Mouse (Mus musculus) spleen, adult 18-20 months (tissue): ENCODE results near the gene Clcn1.

Source experiments
- DNase-seq, 2 experiments: peaks; one replicate each; pipeline ENCODE4 v3.0.0; 2022; ENCODE audit warnings: mixed read lengths in 2 of 2

Gene Clcn1

GRCm38 (mm10) chr6:42309816-42310378 lies 23.4 kb downstream of the Clcn1 start:
- DNase-seq = no peak

- no peak for DNase-seq
Observed at GRCm38 (mm10) chr6:42310427-42311053, 24.1 kb downstream of the Clcn1 start.

GRCm38 (mm10) chr6:42318293-42318692 lies 31.8 kb downstream of the Clcn1 start:
- DNase-seq = no peak

GRCm38 (mm10) chr6:42323371-42324066 lies 37.0 kb downstream of the Clcn1 start:
- no peak for DNase-seq

- DNase-seq = peak in 1 of 2 experiments; percentile 10
Observed at GRCm38 (mm10) chr6:42324067-42324481, 37.6 kb downstream of the Clcn1 start.

GRCm38 (mm10) chr6:42324482-42325267 lies 38.2 kb downstream of the Clcn1 start, which contains the start of gene Fam131b:
Fam131b (minus strand) TSS chr6:42324643.
- peak in 1 of 2 experiments; percentile 31 for DNase-seq

- DNase-seq = peak; percentile 57 to 83
Observed at GRCm38 (mm10) chr6:42325268-42325609, 38.8 kb downstream of the Clcn1 start.

- no peak for DNase-seq
Observed at GRCm38 (mm10) chr6:42326509-42326908, 40.0 kb downstream of the Clcn1 start.

GRCm38 (mm10) chr6:42328757-42329156 lies 42.3 kb downstream of the Clcn1 start:
- DNase-seq = no peak

- no peak for DNase-seq
Observed at GRCm38 (mm10) chr6:42330216-42330615, 43.7 kb downstream of the Clcn1 start.

GRCm38 (mm10) chr6:42330946-42331345 lies 44.5 kb downstream of the Clcn1 start:
- no peak for DNase-seq

GRCm38 (mm10) chr6:42339189-42339588 lies 52.7 kb downstream of the Clcn1 start:
- no peak for DNase-seq

- no peak for DNase-seq
Observed at GRCm38 (mm10) chr6:42339981-42340380, 53.5 kb downstream of the Clcn1 start.

GRCm38 (mm10) chr6:42342171-42342570 lies 55.7 kb downstream of the Clcn1 start:
- DNase-seq = no peak

- DNase-seq = peak in 1 of 2 experiments; percentile 51
Observed at GRCm38 (mm10) chr6:42343361-42344120, 57.1 kb downstream of the Clcn1 start.

- peak in 1 of 2 experiments; percentile 23 for DNase-seq
Observed at GRCm38 (mm10) chr6:42344255-42344654, 57.8 kb downstream of the Clcn1 start.

- no peak for DNase-seq
Observed at GRCm38 (mm10) chr6:42348281-42349005, 62.0 kb downstream of the Clcn1 start.

GRCm38 (mm10) chr6:42349006-42349425 lies 62.5 kb downstream of the Clcn1 start:
- peak; percentile 62 to 82 for DNase-seq

GRCm38 (mm10) chr6:42349426-42350020 lies 63.0 kb downstream of the Clcn1 start, which contains the start of gene Zyx:
Zyx (plus strand) TSS chr6:42349630.
- DNase-seq = peak; percentile 86 to 87

GRCm38 (mm10) chr6:42350021-42350967 lies 63.8 kb downstream of the Clcn1 start:
- peak in 1 of 2 experiments; percentile 37 for DNase-seq
